Mouse (Mus musculus) forebrain, embryonic 14.5 days (tissue): ENCODE results near the gene 2310033P09Rik. TPM values are rescaled to one million over a fixed set of nuclear protein-coding genes. Genes with fewer than 3 reads are reported as not detected.

Experiments
- ATAC-seq: fragments of 200-750 bp; cut with Nextera tagmentation; 2 replicates; pipeline ENCODE4 v1.8.0; 2017; ENCODE audit warnings: mild to moderate bottlenecking, moderate library complexity
- DNase-seq: peaks from one replicate; pipeline ENCODE4 v3.0.0-alpha.2; 2015; ENCODE audit warnings: low spot score
- H3K27ac ChIP-seq: fragments of 300-500 bp; sonication (generic); 2 replicates; pipeline ENCODE4 v1.5.1; 2014; ENCODE audit warnings: low read depth, mild to moderate bottlenecking, control low read depth, low read length, moderate library complexity
- H3K27me3 ChIP-seq: fragments of 300-500 bp; sonication (generic); replicated peaks from 2 replicates; pipeline ENCODE4 v1.6.1; 2014; ENCODE audit warnings: low read length, control low read depth, mixed read lengths; ENCODE audit not compliant: control insufficient read depth, insufficient read depth
- H3K36me3 ChIP-seq: fragments of 300-500 bp; sonication (generic); 2 replicates; pipeline ENCODE4 v1.6.1; 2014; ENCODE audit warnings: low read length, control low read depth; ENCODE audit not compliant: control insufficient read depth, insufficient read depth
- H3K4me1 ChIP-seq: fragments of 300-500 bp; sonication (generic); 2 replicates; pipeline ENCODE4 v1.6.1; 2014; ENCODE audit warnings: antibody characterized with exemption, low read length, control low read depth; ENCODE audit not compliant: control insufficient read depth, insufficient read depth
- H3K4me2 ChIP-seq: fragments of 300-500 bp; sonication (generic); 2 replicates; pipeline ENCODE4 v1.6.1; 2014; ENCODE audit warnings: mild to moderate bottlenecking, control low read depth, low read length
- H3K4me3 ChIP-seq: fragments of 300-500 bp; sonication (generic); 2 replicates; pipeline ENCODE4 v1.5.1; 2014; ENCODE audit warnings: low read depth, low read length, control low read depth
- H3K9ac ChIP-seq: fragments of 300-500 bp; sonication (generic); 2 replicates; pipeline ENCODE4 v1.6.1; 2014; ENCODE audit warnings: mild to moderate bottlenecking, low read length, control low read depth, moderate library complexity
- H3K9me3 ChIP-seq: fragments of 300-500 bp; sonication (generic); replicated peaks from 2 replicates; pipeline ENCODE4 v1.6.1; 2016; ENCODE audit warnings: low read length, control low read depth, mixed read lengths; ENCODE audit not compliant: control insufficient read depth
- WGBS: fragments of 180-500 bp; shearing (Covaris S2); extraction: QIAGEN DNeasy Blood & Tissue Kit; methylation state at CpG from one replicate; pipeline ENCODE4 v1.1.7; 2014; 5-methylcytosine and 5-hydroxymethylcytosine counted together
- polyA plus RNA-seq: library from polyadenylated mRNA; unstranded; fragments of >200 nt; fragmentation: Nextera tagmentation; extraction: Ambion mirVana; gene quantifications from 2 replicates; pipeline ENCODE4 v1.2.1, GENCODE M21; 2014

Gene 2310033P09Rik
- polyA plus RNA-seq, 1 experiment from 2014 or later, result 30.5 TPM

- no peaks in the 10 kb centered on the region for H3K9me3 ChIP-seq
- no peak overlapping the region for H3K27ac ChIP-seq
- H3K9ac ChIP-seq, result no peak overlapping the region
- no peak overlapping the region for H3K4me3 ChIP-seq
- H3K36me3 ChIP-seq, result no peaks in the 10 kb centered on the region
- DNase-seq (peak; percentile 74), ATAC-seq (peak; percentile 75)
- 4% methylated on average over 15 of the region's 15 CpGs for WGBS
- no peak overlapping the region for H3K4me2 ChIP-seq
- peaks cover 9% of the 10 kb centered on the region for H3K4me1 ChIP-seq
- no peaks in the 10 kb centered on the region for H3K27me3 ChIP-seq
Measured at GRCm38 (mm10) chr11:59238525-59239427, 30.7 kb downstream of the 2310033P09Rik start.

- Histone ChIP-seq H3K4me3 (no peak overlapping the region), H3K27ac (no peak overlapping the region), H3K4me2 (no peak overlapping the region), H3K4me1 (peaks cover 9% of the 10 kb centered on the region), H3K9me3 (no peaks in the 10 kb centered on the region), H3K36me3 (no peaks in the 10 kb centered on the region), H3K9ac (no peak overlapping the region), H3K27me3 (no peaks in the 10 kb centered on the region)
- DNase-seq (no peak), ATAC-seq (no peak)
- WGBS, result 54% methylated on average over 4 of the region's 4 CpGs
Measured at GRCm38 (mm10) chr11:59239428-59239785, 31.3 kb downstream of the 2310033P09Rik start.

GRCm38 (mm10) chr11:59239796-59240195, 31.7 kb downstream of the 2310033P09Rik start:
- no peak for ATAC-seq
- no peak overlapping the region for H3K27ac ChIP-seq
- WGBS, result 83% methylated on average over 4 of the region's 4 CpGs

GRCm38 (mm10) chr11:59241841-59242240, 33.7 kb downstream of the 2310033P09Rik start:
- no peak for DNase-seq
- no peak overlapping the region for H3K4me2 ChIP-seq
- H3K9me3 ChIP-seq, result no peaks in the 10 kb centered on the region
- no peak overlapping the region for H3K9ac ChIP-seq
- H3K27me3 ChIP-seq, result no peaks in the 10 kb centered on the region
- no peak overlapping the region for H3K27ac ChIP-seq
- peaks cover 9% of the 10 kb centered on the region for H3K4me1 ChIP-seq
- no peak for ATAC-seq
- 70% methylated on average over 3 of the region's 3 CpGs for WGBS
- no peak overlapping the region for H3K4me3 ChIP-seq
- H3K36me3 ChIP-seq, result no peaks in the 10 kb centered on the region

More at GRCm38 (mm10) chr11:59239796-59240195, 31.7 kb downstream of the 2310033P09Rik start:
- Histone ChIP-seq H3K36me3 (no peaks in the 10 kb centered on the region), H3K27me3 (no peaks in the 10 kb centered on the region), H3K9ac (no peak overlapping the region), H3K4me1 (peaks cover 9% of the 10 kb centered on the region), H3K4me3 (no peak overlapping the region), H3K9me3 (no peaks in the 10 kb centered on the region), H3K4me2 (no peak overlapping the region)
- no peak for DNase-seq

- no peaks in the 10 kb centered on the region for H3K9me3 ChIP-seq
- H3K4me3 ChIP-seq, result no peak overlapping the region
- peaks cover 5% of the 10 kb centered on the region; the same call in 1 of the 2 replicates for H3K4me1 ChIP-seq
- H3K36me3 ChIP-seq, result no peaks in the 10 kb centered on the region
- H3K27me3 ChIP-seq, result no peaks in the 10 kb centered on the region
- no peak overlapping the region for H3K27ac ChIP-seq
- DNase-seq (no peak), ATAC-seq (no peak)
- no peak overlapping the region for H3K9ac ChIP-seq
- no peak overlapping the region for H3K4me2 ChIP-seq
- 53% methylated on average over 6 of the region's 6 CpGs for WGBS
Measured at GRCm38 (mm10) chr11:59243856-59244255, 35.7 kb downstream of the 2310033P09Rik start.

- no peaks in the 10 kb centered on the region for H3K27me3 ChIP-seq
- H3K4me1 ChIP-seq, result no peaks in the 10 kb centered on the region
- no peaks in the 10 kb centered on the region for H3K9me3 ChIP-seq
- no peak overlapping the region for H3K9ac ChIP-seq
- no peak overlapping the region for H3K4me3 ChIP-seq
- H3K27ac ChIP-seq, result no peak overlapping the region
- DNase-seq, result no peak
- no peak overlapping the region for H3K4me2 ChIP-seq
- H3K36me3 ChIP-seq, result no peaks in the 10 kb centered on the region
- WGBS, result 72% methylated on average over 10 of the region's 10 CpGs
- no peak for ATAC-seq
Measured at GRCm38 (mm10) chr11:59248101-59248500, 40.0 kb downstream of the 2310033P09Rik start.

GRCm38 (mm10) chr11:59259647-59260046, 51.5 kb downstream of the 2310033P09Rik start:
- no peak for DNase-seq
- Histone ChIP-seq H3K4me1 (peaks cover 3% of the 10 kb centered on the region; the same call in 1 of the 2 replicates), H3K27ac (no peak overlapping the region), H3K4me2 (no peak overlapping the region), H3K27me3 (peaks cover 4% of the 10 kb centered on the region; the same call in 1 of the 2 replicates), H3K4me3 (no peak overlapping the region), H3K36me3 (no peaks in the 10 kb centered on the region), H3K9me3 (no peaks in the 10 kb centered on the region), H3K9ac (no peak overlapping the region)
- WGBS, result 86% methylated on average over 7 of the region's 7 CpGs
- ATAC-seq, result no peak
